Mouse (Mus musculus): ENCODE data around the gene Zbtb44. TPM values are rescaled to one million over a fixed set of nuclear protein-coding genes. Genes with fewer than 3 reads are reported as not detected.

Gene Zbtb44
- polyA plus RNA-seq, 1 experiment, result 9.3 TPM

GRCm38 (mm10) chr9:31097088-31098082 lies 66.9 kb downstream of the Zbtb44 start:
- no peak overlapping the region for H3K4me3 ChIP-seq (replicated peaks; ENCODE audit: control insufficient read depth, low read depth, low read length)
- no peak overlapping the region for H3K27ac ChIP-seq (ENCODE audit: control insufficient read depth, insufficient read depth, low read depth, low read length, poor library complexity)
- 83% methylated on average over 20 of the region's 20 CpGs for WGBS
- TF ChIP-seq POLR2A (IDR thresholded peaks at IDR 0.05; ENCODE audit: borderline replicate concordance, control insufficient read depth, low read depth, low read length) (no peak), CTCF (IDR thresholded peaks at IDR 0.05; ENCODE audit: control insufficient read depth, insufficient read depth, low read length) (no peak)
- no peaks in the 10 kb centered on the region for H3K4me1 ChIP-seq (ENCODE audit: control insufficient read depth, insufficient read depth, low read length)

- Histone ChIP-seq H3K4me3 (replicated peaks; ENCODE audit: control insufficient read depth, low read depth, low read length) (no peak overlapping the region), H3K4me1 (ENCODE audit: control insufficient read depth, insufficient read depth, low read length) (no peaks in the 10 kb centered on the region), H3K27ac (ENCODE audit: control insufficient read depth, insufficient read depth, low read depth, low read length, poor library complexity) (no peak overlapping the region)
- TF ChIP-seq CTCF (IDR thresholded peaks at IDR 0.05; ENCODE audit: control insufficient read depth, insufficient read depth, low read length), result no peak
- TF ChIP-seq POLR2A (IDR thresholded peaks at IDR 0.05; ENCODE audit: borderline replicate concordance, control insufficient read depth, low read depth, low read length), result no peak
- 75% methylated on average over 6 of the region's 6 CpGs for WGBS
Observed at GRCm38 (mm10) chr9:31098118-31098517, 67.7 kb downstream of the Zbtb44 start.

GRCm38 (mm10) chr9:31108464-31108863 lies 78.0 kb downstream of the Zbtb44 start:
- Histone ChIP-seq H3K4me1 (ENCODE audit: control insufficient read depth, insufficient read depth, low read length) (no peaks in the 10 kb centered on the region), H3K4me3 (replicated peaks; ENCODE audit: control insufficient read depth, low read depth, low read length) (no peak overlapping the region), H3K27ac (ENCODE audit: control insufficient read depth, insufficient read depth, low read depth, low read length, poor library complexity) (no peak overlapping the region)
- TF ChIP-seq CTCF (IDR thresholded peaks at IDR 0.05; ENCODE audit: control insufficient read depth, insufficient read depth, low read length), result no peak
- 87% methylated on average over 8 of the region's 8 CpGs for WGBS

GRCm38 (mm10) chr9:31115586-31115985 lies 85.1 kb downstream of the Zbtb44 start:
- TF ChIP-seq CTCF (IDR thresholded peaks at IDR 0.05; ENCODE audit: control insufficient read depth, insufficient read depth, low read length) (no peak), POLR2A (IDR thresholded peaks at IDR 0.05; ENCODE audit: borderline replicate concordance, control insufficient read depth, low read depth, low read length) (no peak)
- no peaks in the 10 kb centered on the region; the same call in 1 of the 2 replicates for H3K4me1 ChIP-seq (ENCODE audit: control insufficient read depth, insufficient read depth, low read length)
- no peak overlapping the region for H3K27ac ChIP-seq (ENCODE audit: control insufficient read depth, insufficient read depth, low read depth, low read length, poor library complexity)
- no peak overlapping the region for H3K4me3 ChIP-seq (replicated peaks; ENCODE audit: control insufficient read depth, low read depth, low read length)

- no peak overlapping the region for H3K4me3 ChIP-seq (replicated peaks; ENCODE audit: control insufficient read depth, low read depth, low read length)
- 87% methylated on average over 11 of the region's 11 CpGs for WGBS
- no peaks in the 10 kb centered on the region; the same call in 1 of the 2 replicates for H3K4me1 ChIP-seq (ENCODE audit: control insufficient read depth, insufficient read depth, low read length)
- no peak overlapping the region for H3K27ac ChIP-seq (ENCODE audit: control insufficient read depth, insufficient read depth, low read depth, low read length, poor library complexity)
- no peak for TF ChIP-seq POLR2A (IDR thresholded peaks at IDR 0.05; ENCODE audit: borderline replicate concordance, control insufficient read depth, low read depth, low read length)
- TF ChIP-seq CTCF (IDR thresholded peaks at IDR 0.05; ENCODE audit: control insufficient read depth, insufficient read depth, low read length), result no peak
Observed at GRCm38 (mm10) chr9:31117088-31117487, 86.6 kb downstream of the Zbtb44 start.

- Histone ChIP-seq H3K4me1 (ENCODE audit: control insufficient read depth, insufficient read depth, low read length) (no peaks in the 10 kb centered on the region; the same call in 1 of the 2 replicates), H3K4me3 (replicated peaks; ENCODE audit: control insufficient read depth, low read depth, low read length) (no peak overlapping the region)
- WGBS, result 82% methylated on average over 6 of the region's 6 CpGs
Observed at GRCm38 (mm10) chr9:31117488-31117887, 87.0 kb downstream of the Zbtb44 start.

GRCm38 (mm10) chr9:31118520-31119298 lies 88.3 kb downstream of the Zbtb44 start:
- TF ChIP-seq POLR2A (IDR thresholded peaks at IDR 0.05; ENCODE audit: borderline replicate concordance, control insufficient read depth, low read depth, low read length) (no peak), CTCF (IDR thresholded peaks at IDR 0.05; ENCODE audit: control insufficient read depth, insufficient read depth, low read length) (no peak)
- H3K4me1 ChIP-seq (ENCODE audit: control insufficient read depth, insufficient read depth, low read length), result no peaks in the 10 kb centered on the region; the same call in 1 of the 2 replicates
- no peak overlapping the region for H3K4me3 ChIP-seq (replicated peaks; ENCODE audit: control insufficient read depth, low read depth, low read length)
- 60% methylated on average over 11 of the region's 11 CpGs for WGBS
- H3K27ac ChIP-seq (ENCODE audit: control insufficient read depth, insufficient read depth, low read depth, low read length, poor library complexity), result no peak overlapping the region

More at GRCm38 (mm10) chr9:31117488-31117887, 87.0 kb downstream of the Zbtb44 start:
- no peak overlapping the region for H3K27ac ChIP-seq (ENCODE audit: control insufficient read depth, insufficient read depth, low read depth, low read length, poor library complexity)
- TF ChIP-seq POLR2A (IDR thresholded peaks at IDR 0.05; ENCODE audit: borderline replicate concordance, control insufficient read depth, low read depth, low read length) (no peak), CTCF (IDR thresholded peaks at IDR 0.05; ENCODE audit: control insufficient read depth, insufficient read depth, low read length) (no peak)

GRCm38 (mm10) chr9:31119405-31119804 lies 89.0 kb downstream of the Zbtb44 start:
- Histone ChIP-seq H3K27ac (ENCODE audit: control insufficient read depth, insufficient read depth, low read depth, low read length, poor library complexity) (no peak overlapping the region), H3K4me3 (replicated peaks; ENCODE audit: control insufficient read depth, low read depth, low read length) (no peak overlapping the region), H3K4me1 (ENCODE audit: control insufficient read depth, insufficient read depth, low read length) (no peaks in the 10 kb centered on the region; the same call in 1 of the 2 replicates)
- TF ChIP-seq CTCF (IDR thresholded peaks at IDR 0.05; ENCODE audit: control insufficient read depth, insufficient read depth, low read length) (no peak), POLR2A (IDR thresholded peaks at IDR 0.05; ENCODE audit: borderline replicate concordance, control insufficient read depth, low read depth, low read length) (no peak)
- 56% methylated on average over 5 of the region's 5 CpGs for WGBS

All from bone marrow, adult 2 months (tissue).